Mouse (Mus musculus) heart, postnatal 0 days (tissue): ENCODE data around the gene Fryl.

Experiments used
- CTCF ChIP-seq: IDR thresholded peaks from 2 replicates; pipeline ENCODE4 v1.5.1; 2016; ENCODE audit warnings: antibody characterized with exemption, control low read depth, low read depth
- EP300 ChIP-seq: IDR thresholded peaks from 2 replicates; pipeline ENCODE4 v1.6.1; 2016; ENCODE audit warnings: antibody characterized with exemption, low read depth

GRCm38 (mm10) chr5:73202498-73202897, 53.9 kb downstream of the Fryl start:
- no peak for TF ChIP-seq EP300
- no peak for TF ChIP-seq CTCF
